11 mouse cellular contexts compared by ENCODE assay signal in the genomic region with DNA sequence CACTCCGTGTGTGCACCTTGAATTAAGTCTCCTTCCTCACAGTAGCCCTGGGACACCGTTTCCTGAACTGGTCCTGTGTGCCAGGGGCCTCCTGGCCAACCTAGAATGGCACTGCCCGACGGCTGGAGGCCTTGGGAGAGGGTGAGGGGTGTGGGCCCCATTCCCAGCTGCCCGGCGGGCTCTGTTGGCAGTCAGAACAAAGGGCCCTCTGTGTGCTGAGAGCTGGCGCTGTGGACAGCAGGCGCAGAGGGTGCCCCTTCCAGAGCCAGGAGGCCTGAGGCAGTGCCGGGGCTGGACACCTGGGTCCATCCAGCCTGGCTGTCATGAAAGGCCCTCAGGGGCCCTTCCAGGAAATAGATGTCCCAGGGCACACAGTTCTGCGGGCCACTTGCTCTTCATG. TPM values are rescaled to one million over a fixed set of nuclear protein-coding genes. Genes with fewer than 3 reads are reported as not detected.
A peak's percentile ranks its signal among the peaks of the same experiment; 100 is the strongest.
DNase-seq lines count a peak whose midpoint lies in the region; ATAC-seq and TF ChIP-seq lines count a peak whose summit lies in the region.
"Had no signal": no experiment of that assay in that cellular context is flagged by ENCODE, and none has a peak within 500 bp of the region (broad histone marks: within the 10 kb centered on the region; RNA-seq: fewer than 3 reads in every experiment).

No protein-coding gene starts in this region.

- no peaks in the 10 kb centered on the region for H3K9me3 ChIP-seq in forebrain, embryonic 13.5 days (replicated peaks)
- no peaks in the 10 kb centered on the region for H3K9me3 ChIP-seq in neural tube, embryonic 14.5 days (ENCODE audit: control insufficient read depth, low read length)
- H3K9me3 ChIP-seq: embryonic facial prominence, embryonic 15.5 days had no signal

- no peak for TF ChIP-seq CTCF in gastrocnemius, adult 2 months (IDR thresholded peaks at IDR 0.05)

- no peaks in the 10 kb centered on the region for H3K36me3 ChIP-seq in forebrain, embryonic 13.5 days (ENCODE audit: poor library complexity, severe bottlenecking)
- H3K36me3 ChIP-seq in neural tube, embryonic 14.5 days (ENCODE audit: control insufficient read depth, insufficient read depth, low read length): no peaks in the 10 kb centered on the region
- H3K36me3 ChIP-seq: embryonic facial prominence, embryonic 15.5 days had no signal

- H3K4me3 ChIP-seq in gastrocnemius, adult 2 months: no peak overlapping the region
- H3K4me3 ChIP-seq in forebrain, embryonic 13.5 days: no peak overlapping the region
- no peak overlapping the region for H3K4me3 ChIP-seq in neural tube, embryonic 14.5 days (ENCODE audit: low read depth, low read length)
- H3K4me3 ChIP-seq: embryonic facial prominence, embryonic 15.5 days had no signal

- intact Hi-C loops in gastrocnemius, adult 2 months (cut with DNase I): no loop called here

- 58% methylated on average over 10 of the region's 10 CpGs for WGBS in forebrain, embryonic 13.5 days
- 61% methylated on average over 10 of the region's 10 CpGs for WGBS in neural tube, embryonic 14.5 days

- ATAC-seq in forebrain, embryonic 13.5 days: peak; percentile 88
- ATAC-seq in neural tube, embryonic 14.5 days (ENCODE audit: low read depth): peak; percentile 59; the same call in 1 of the 2 replicates

- DNase-seq in gastrocnemius, adult 2 months: no peak
- no peak for DNase-seq in gastrocnemius, postnatal 25 days
- peak; percentile 74 to 82 for DNase-seq in layer of hippocampus, postnatal 36 days
- DNase-seq in adrenal gland, postnatal 10 days: no peak
- DNase-seq in kidney, adult 9 months: no peak
- no peak for DNase-seq in urinary bladder, postnatal 4 days (ENCODE audit: low spot score in 2 of 2)
- DNase-seq: heart, postnatal 4 days had no signal

- peak overlapping the region; percentile 5; the same call in 1 of the 2 replicates for H3K4me2 ChIP-seq in forebrain, embryonic 13.5 days
- no peak overlapping the region for H3K4me2 ChIP-seq in neural tube, embryonic 14.5 days (ENCODE audit: low read depth, low read length)
- H3K4me2 ChIP-seq: embryonic facial prominence, embryonic 15.5 days had no signal

- H3K27me3 ChIP-seq in forebrain, embryonic 13.5 days: no peaks in the 10 kb centered on the region
- H3K27me3 ChIP-seq in neural tube, embryonic 14.5 days (ENCODE audit: control insufficient read depth, insufficient read depth, low read length): no peaks in the 10 kb centered on the region
- H3K27me3 ChIP-seq: embryonic facial prominence, embryonic 15.5 days had no signal

- H3K4me1 ChIP-seq in forebrain, embryonic 13.5 days: peaks cover 30% of the 10 kb centered on the region
- H3K4me1 ChIP-seq in neural tube, embryonic 14.5 days (ENCODE audit: control insufficient read depth, insufficient read depth, low read length): peaks cover 8% of the 10 kb centered on the region
- H3K4me1 ChIP-seq: embryonic facial prominence, embryonic 15.5 days had no signal

- 0 out of 2 replicates have a peak overlapping the region, but pooled peaks have one; percentile 24 for H3K27ac ChIP-seq in gastrocnemius, adult 2 months
- peak overlapping the region; percentile 71 for H3K27ac ChIP-seq in forebrain, embryonic 13.5 days
- peak overlapping the region; percentile 36; the same call in 1 of the 2 replicates for H3K27ac ChIP-seq in neural tube, embryonic 14.5 days (ENCODE audit: low read depth, low read length)
- H3K27ac ChIP-seq: embryonic facial prominence, embryonic 15.5 days; macrophage had no signal

- 0 out of 2 replicates have a peak overlapping the region, but pooled peaks have one; percentile 37 for H3K9ac ChIP-seq in forebrain, embryonic 13.5 days
- H3K9ac ChIP-seq in neural tube, embryonic 14.5 days (replicated peaks; ENCODE audit: low read depth, low read length): no peak overlapping the region
- H3K9ac ChIP-seq: embryonic facial prominence, embryonic 15.5 days had no signal

RNA-seq across cellular contexts. Expression of a gene that starts 9.8 kb away (rescaled TPM):
- total RNA-seq in gastrocnemius, adult 2 months (2021): 10 to 100 TPM; 60.8 to 94.7 TPM
- 10 to 100 TPM; 72.1 to 77.5 TPM for total RNA-seq in gastrocnemius, postnatal 25 days (2021)
- polyA plus RNA-seq in forebrain, embryonic 13.5 days (2015; fragmentation: Nextera tagmentation; extraction: Ambion mirVana): 14.3 and 14.6 TPM in 2 replicates
- total RNA-seq in layer of hippocampus, postnatal 36 days (2021): 10 to 100 TPM; 53.9 to 60.6 TPM
- polyA plus RNA-seq in neural tube, embryonic 14.5 days (2014; fragmentation: Nextera tagmentation; extraction: Ambion mirVana): 31.3 and 36.6 TPM in 2 replicates
- 10 to 100 TPM; 42.0 to 95.1 TPM for total RNA-seq in adrenal gland, postnatal 10 days (2021)
- polyA plus RNA-seq: macrophage had no signal

RNA-seq across cellular contexts. Expression of a gene that starts 20.0 kb away (rescaled TPM):
- not detected for total RNA-seq in gastrocnemius, adult 2 months (2021)
- not detected for total RNA-seq in gastrocnemius, postnatal 25 days (2021)
- 1.3 and 1.8 TPM in 2 replicates for polyA plus RNA-seq in forebrain, embryonic 13.5 days (2015; fragmentation: Nextera tagmentation; extraction: Ambion mirVana)
- not detected for total RNA-seq in layer of hippocampus, postnatal 36 days (2021)
- 1.4 and 2.7 TPM in 2 replicates for polyA plus RNA-seq in neural tube, embryonic 14.5 days (2014; fragmentation: Nextera tagmentation; extraction: Ambion mirVana)
- under 1 TPM; 0.33 to 0.42 TPM for total RNA-seq in adrenal gland, postnatal 10 days (2021)
- total RNA-seq: heart, postnatal 4 days had no signal
- polyA plus RNA-seq: macrophage had no signal

RNA-seq across cellular contexts. Expression of a gene that starts 24.4 kb away (rescaled TPM):
- 10 to 100 TPM; 59.9 to 77.7 TPM for total RNA-seq in gastrocnemius, adult 2 months (2021)
- total RNA-seq in gastrocnemius, postnatal 25 days (2021): 10 to 100 TPM; 73.2 to 87.6 TPM
- polyA plus RNA-seq in forebrain, embryonic 13.5 days (2015; fragmentation: Nextera tagmentation; extraction: Ambion mirVana): 397 and 426 TPM in 2 replicates
- 100 to 1,000 TPM; 195 to 208 TPM for total RNA-seq in layer of hippocampus, postnatal 36 days (2021)
- polyA plus RNA-seq in neural tube, embryonic 14.5 days (2014; fragmentation: Nextera tagmentation; extraction: Ambion mirVana): 234 and 258 TPM in 2 replicates
- 100 to 1,000 TPM; 292 to 327 TPM for total RNA-seq in adrenal gland, postnatal 10 days (2021)

RNA-seq across cellular contexts. Expression of a gene that starts 50.5 kb away (rescaled TPM):
- total RNA-seq in gastrocnemius, adult 2 months (2021): 10 to 100 TPM; 11.2 to 17.9 TPM
- 10 to 100 TPM; 18.1 to 19.4 TPM for total RNA-seq in gastrocnemius, postnatal 25 days (2021)
- 1.8 and 2.0 TPM in 2 replicates for polyA plus RNA-seq in forebrain, embryonic 13.5 days (2015; fragmentation: Nextera tagmentation; extraction: Ambion mirVana)
- total RNA-seq in layer of hippocampus, postnatal 36 days (2021): 1 to 10 TPM; 1.7 to 2.2 TPM
- polyA plus RNA-seq in neural tube, embryonic 14.5 days (2014; fragmentation: Nextera tagmentation; extraction: Ambion mirVana): 2.8 and 5.3 TPM in 2 replicates
- 10 to 100 TPM in 1 of 2 experiments, 1 to 10 TPM in 1; 9.5 to 13.2 TPM for total RNA-seq in adrenal gland, postnatal 10 days (2021)
- polyA plus RNA-seq: macrophage had no signal

RNA-seq across cellular contexts. Expression of a gene that starts 50.7 kb away (rescaled TPM):
- 1 to 10 TPM; 6.3 to 9.2 TPM for total RNA-seq in gastrocnemius, adult 2 months (2021)
- 1 to 10 TPM; 5.9 to 9.7 TPM for total RNA-seq in gastrocnemius, postnatal 25 days (2021)
- polyA plus RNA-seq in forebrain, embryonic 13.5 days (2015; fragmentation: Nextera tagmentation; extraction: Ambion mirVana): 6.8 and 7.7 TPM in 2 replicates
- 1 to 10 TPM; 4.3 to 4.6 TPM for total RNA-seq in layer of hippocampus, postnatal 36 days (2021)
- polyA plus RNA-seq in neural tube, embryonic 14.5 days (2014; fragmentation: Nextera tagmentation; extraction: Ambion mirVana): 17.0 and 18.7 TPM in 2 replicates
- total RNA-seq in adrenal gland, postnatal 10 days (2021): 10 to 100 TPM; 20.2 to 24.8 TPM
- polyA plus RNA-seq: macrophage had no signal

Comparison
In these comparisons a context has a peak if more than half of its experiments do, and no peak if none do; other contexts are left out.
1. DNase-seq: peak in layer of hippocampus, postnatal 36 days (2 of 2); none in gastrocnemius, adult 2 months (single experiment), gastrocnemius, postnatal 25 days (single experiment), adrenal gland, postnatal 10 days (single experiment), kidney, adult 9 months (single experiment) and urinary bladder, postnatal 4 days (0 of 2).
2. Peak in every context shown above with its lines, with median percentiles within 50 percentile points of each other: H3K27ac ChIP-seq.